Mouse (Mus musculus) right cerebral cortex, postnatal 10 days (tissue): ENCODE data around the gene H2-DMa.
A peak's percentile ranks its signal among the peaks of the same experiment; 100 is the strongest.

Source experiments
- DNase-seq, 2 experiments: peaks; one replicate each; pipeline ENCODE4 v3.0.0; 2021; ENCODE audit warnings: low spot score in 2 of 2

Gene H2-DMa

DNA sequence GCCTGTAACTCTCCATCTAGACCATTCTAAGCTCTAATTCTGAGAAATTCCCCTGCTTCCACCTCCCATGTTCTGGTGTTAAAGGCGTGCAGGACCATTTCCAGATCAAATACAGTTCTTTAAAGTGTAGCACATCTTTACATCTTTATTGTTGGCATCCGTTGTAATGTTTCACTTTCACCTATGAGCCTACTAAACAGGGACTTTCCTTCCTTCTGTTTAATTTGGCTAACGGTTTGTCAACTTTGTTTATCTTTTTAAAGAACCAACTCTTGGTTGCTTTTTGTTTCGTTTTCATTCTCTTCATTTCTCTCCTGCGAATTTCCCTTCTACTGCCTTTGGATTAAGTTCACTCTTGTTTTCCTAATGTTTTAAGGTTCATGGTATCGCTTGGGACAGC lies 16.5 kb upstream of the H2-DMa start:
- DNase-seq: no peak

DNA sequence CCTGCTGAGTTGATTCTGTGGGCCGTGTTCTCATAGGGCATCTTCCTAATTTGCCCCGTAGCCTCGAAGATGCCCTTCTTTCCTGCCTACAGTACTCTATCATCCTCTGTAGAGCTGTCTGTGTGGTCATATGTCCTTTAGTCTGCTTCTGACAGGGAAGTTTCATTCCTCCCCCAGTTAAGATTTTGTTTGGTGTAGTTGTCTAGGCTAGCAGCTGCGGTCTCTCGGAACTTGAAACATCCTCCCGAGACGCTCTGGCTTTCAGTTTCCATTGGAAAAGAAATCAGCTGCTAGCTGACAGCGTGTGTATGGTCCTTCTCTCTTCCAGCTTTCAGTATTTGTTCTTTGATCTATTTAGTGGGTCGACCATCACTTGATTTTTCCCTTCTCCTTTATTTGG lies 14.5 kb upstream of the H2-DMa start:
- no peak for DNase-seq

DNA sequence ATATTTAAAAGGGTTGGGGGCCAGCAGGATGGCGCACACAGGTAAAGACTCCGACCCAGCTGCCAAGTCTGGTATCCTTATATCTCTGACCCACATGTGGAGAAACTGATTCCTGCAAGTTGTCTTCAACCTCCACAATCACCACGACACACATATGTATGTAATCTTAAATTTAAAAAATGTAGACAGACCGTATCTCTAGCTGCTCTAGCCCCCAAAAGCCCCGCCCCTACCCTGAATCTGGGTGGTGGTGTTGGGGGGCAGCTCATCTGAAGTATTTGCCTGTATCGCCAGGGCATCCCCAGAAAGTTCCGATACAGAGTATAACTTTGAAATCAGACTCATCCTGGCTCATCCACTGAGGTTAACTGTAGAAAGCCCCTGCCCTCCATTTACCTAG lies 12.8 kb upstream of the H2-DMa start:
- DNase-seq: no peak

DNA sequence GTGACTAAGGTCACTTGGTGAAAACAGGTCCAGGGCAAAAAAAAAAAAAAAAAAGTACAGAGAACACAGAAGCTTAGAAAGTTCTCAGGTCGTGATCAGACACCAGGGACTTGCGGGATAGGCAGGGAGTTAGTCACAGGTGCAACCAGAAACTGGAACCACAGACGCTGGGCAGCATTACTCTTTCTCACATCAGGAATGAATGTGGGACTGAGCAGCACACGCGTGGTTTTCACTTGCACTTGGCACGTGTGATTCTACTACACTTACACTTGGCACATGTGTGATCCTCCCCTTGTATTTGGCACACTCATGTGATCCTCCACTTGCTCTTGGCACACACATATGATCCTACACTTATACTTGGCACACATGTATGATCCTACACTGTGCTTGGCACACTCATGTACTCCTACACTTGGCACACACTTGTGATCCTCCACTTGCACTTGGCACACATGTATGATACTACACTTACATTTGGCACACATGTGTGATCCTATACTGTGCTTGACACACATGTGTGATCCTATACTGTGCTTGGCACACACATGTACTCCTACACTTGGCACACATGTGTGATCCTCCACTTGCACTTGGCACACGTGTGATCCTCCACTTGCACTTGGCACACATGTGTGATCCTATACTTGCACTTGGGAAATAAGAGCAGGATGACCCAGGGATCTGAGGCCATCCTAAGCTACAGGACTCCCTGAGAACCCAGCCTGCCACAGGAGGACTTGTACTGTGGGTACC lies 12.1 kb upstream of the H2-DMa start:
- DNase-seq: no peak

DNA sequence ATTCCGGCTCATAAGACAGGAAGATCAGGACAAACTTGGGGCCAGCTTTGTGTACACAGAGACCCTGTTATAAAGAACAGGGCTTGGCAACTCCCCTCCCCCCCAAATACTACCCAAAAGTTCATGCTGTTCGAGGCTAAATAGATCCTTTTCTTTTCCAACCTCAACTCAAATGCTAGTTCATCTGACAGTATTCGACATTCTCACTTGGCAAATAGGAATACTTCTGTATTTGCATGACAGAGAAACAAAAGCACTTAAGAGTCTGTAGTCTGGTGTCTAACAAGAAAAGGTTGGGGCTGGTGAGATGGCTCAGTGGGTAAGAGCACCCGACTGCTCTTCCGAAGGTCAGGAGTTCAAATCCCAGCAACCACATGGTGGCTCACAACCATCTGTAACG lies 10.9 kb upstream of the H2-DMa start:
- no peak for DNase-seq

DNA sequence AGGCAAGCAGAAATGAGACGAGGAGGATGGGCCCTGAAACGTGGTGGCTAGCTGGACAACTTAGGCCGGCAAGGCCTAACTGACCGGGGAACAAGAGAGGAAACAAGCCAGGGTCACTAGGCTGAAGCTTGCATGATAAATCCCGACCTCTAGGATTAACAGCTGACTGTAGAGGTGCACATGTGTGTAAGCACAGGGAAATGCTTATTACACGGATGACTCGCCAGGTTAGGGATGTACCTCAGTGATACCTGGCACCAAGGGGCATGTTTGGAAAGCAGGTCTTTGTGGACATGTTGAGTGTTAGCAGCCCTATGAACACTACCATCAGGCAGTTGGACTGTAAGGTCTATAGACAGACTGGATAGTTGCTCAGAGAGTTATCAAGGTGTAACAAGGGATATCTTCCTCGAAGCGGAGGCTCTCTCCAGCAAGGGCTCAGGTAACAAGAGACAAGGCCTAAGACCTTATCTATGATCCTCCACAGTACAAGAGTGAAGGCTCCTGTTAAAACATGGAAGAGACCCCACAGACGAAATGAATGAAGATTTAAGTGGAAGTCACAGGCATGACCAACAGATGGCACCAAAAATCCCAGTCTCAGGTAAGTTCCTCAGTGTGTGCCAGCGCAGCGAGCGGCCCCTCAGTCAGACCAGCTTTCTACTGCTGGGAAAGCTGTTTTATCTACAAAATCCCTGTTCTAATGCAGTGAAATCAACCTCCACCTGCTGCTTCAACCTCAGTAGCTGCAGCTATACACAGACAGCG lies 10.1 kb upstream of the H2-DMa start:
- peak in 1 of 2 experiments; percentile 58 for DNase-seq

DNA sequence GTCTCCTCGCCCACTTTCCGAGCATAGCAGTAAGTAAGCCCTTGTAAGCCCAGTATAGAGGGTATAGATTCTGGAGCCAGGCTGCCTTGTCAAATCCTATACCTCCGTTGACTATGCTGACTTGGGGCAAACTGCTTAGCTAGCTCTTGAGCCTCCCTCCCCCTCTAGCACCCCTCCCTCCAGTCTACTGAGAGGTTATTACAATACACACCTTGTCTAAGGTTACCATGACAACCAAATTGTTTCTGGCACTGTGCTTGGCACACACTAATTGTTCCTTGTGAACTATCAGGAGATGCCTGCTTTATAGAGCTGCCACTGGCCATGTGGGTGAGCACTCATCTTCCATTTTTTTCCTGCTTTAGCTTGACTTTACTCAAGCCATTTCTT lies 9.5 kb upstream of the H2-DMa start:
- DNase-seq: no peak

DNA sequence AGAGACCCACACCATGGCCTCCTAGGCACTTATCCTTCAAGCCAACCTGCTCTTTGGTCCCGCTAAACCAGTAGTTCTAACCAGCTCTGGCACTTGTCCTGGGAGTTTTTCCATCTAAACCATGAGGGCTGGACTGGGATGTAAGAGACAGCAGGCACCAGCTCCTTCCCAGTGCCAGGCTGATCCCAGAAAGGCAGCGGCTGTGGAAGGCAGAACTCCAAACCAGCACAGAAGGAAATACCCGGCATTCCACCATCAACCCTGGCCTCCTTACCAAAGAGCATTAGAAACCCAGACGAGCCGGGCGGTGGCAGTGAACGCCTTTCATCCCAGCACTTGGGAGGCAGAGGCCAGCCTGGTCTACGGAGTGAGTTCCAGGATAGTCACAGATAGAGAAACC lies 9.0 kb upstream of the H2-DMa start:
- no peak for DNase-seq

DNA sequence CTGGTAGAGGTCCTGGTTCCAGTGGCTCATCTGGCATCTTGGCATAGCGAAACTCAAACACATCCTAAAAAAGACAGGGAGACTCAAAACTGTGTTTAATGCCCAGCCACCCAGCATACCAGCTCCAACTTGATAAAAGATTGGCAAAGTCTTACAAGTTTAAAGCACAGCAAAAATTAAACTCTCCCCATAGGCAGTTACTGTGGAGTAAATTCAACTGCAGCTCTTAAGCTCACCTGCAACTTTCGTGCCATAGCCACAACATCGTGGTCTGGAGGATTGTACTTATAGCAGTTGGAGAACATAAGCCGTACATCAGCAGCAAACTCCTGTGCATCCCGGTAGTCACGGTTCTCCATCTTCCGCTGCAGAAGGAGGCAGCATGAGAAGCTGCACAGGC lies 5.2 kb upstream of the H2-DMa start:
- no peak for DNase-seq

DNA sequence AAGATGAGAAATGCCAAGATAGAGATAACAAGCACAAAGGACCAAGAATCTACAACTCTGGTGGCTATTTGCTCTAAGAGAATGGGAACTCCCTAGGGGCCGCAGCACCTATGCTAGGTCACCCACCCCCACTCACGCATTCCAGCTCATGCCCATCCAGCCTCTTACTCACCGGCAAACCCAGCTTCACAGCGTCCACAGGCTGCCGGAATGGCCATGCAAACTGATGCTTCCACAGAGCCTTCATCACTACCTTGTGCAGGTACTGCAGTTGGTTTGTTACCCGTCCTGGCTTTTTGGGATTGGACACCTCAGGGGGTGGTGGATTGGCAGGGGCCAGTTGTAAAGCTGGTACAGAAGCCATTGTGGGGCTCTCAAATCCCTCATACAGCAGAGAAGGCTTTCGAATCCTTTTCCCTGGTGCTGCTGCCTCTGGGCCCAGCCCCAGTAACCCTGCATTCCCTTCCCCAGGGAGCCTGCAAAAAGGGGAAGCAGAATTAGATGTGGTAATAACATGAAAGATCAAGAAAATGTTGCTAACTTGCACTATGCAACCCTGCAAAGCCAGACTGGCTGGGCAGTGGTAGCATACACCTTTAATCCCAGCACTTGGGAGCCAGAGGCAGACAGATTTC lies 2.5 kb upstream of the H2-DMa start:
- no peak for DNase-seq

DNA sequence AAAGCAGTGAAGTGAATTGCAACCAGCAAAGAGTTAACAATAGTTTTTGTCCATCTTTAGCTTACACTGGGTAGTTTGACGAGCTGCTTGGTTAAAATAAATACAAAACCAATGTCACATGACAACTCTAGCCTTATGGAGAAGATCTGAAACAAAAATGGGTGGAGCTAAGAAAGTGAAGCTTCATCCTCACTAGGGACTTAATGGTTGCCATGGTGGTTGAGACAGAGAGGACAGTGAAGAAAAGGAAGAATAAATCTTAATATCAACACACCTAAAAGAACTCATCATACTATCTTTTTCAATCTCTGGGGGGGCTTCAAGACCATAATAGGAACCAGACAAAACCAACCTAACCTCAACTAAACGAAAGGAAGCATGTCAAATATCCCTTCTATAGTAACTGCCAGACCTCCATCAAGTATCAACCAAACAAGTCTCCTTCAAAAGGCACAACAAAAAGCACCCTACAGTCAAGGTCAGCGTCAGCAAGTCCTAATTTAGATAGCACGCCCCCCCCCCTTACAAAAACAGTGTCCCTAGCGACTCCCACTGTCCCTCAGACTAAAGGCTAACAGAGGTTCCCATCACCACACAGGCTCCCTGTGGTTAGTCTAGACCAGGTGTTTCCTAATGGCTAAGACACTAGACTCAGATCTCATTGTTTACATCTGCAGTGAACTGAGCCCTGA lies 1.8 kb upstream of the H2-DMa start:
- DNase-seq: no peak

DNA sequence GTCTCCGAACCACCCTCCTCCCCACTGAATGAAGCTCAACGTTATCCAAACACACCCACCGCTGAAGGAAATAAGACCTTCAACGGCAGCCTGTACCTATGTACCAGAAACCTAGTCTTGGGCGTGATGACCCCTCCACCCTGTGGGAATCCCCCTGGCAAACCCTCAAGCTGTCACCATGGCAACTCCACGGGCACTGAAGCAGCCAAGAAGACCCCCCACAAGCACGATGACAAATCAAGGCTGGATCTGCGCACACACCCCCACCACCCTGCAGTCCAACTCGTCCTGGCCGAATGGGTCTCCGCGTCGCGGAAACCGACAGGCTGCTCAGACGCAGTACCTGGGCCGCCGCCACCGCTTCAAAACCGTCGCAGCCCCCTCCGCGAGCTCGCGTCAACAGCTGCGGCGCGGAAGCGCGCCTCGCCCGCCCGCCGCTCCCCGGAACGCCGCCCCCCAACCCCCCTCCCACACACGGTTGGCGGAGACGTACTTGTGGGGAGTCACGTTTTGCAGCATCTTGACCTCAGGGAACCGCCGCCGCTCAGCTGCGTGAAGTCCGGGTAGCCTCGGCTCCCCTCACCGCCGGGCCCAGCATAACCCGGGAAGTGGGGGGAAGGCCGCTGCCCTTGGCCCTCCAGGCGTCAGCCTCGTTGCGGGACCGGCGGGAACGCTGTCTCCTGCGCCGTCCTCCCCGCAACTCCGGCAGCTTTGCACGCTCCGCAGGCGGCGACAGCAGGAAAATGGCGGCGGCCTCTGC lies 1.0 kb upstream of the H2-DMa start:
- DNase-seq: peak; percentile 67 to 72

DNA sequence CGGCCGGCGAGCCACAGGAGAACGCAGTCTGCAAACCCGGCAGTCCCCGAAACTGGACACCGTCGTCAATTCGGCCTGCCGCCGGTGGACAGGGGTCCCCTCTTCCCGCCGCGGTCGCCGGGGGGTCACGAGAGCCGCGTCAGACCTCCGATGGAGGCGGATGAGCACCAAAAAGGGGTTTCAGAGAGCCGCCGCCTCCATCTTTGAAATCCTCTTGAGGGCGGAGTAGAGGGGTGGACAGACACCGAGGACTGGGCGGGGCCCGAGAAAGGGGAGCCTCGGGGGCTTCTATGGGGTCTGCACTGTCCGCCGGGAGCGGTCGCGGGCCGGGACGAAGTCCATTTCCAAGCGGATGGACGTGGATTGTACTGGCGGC lies 480 bp upstream of the H2-DMa start:
- DNase-seq: no peak

DNA sequence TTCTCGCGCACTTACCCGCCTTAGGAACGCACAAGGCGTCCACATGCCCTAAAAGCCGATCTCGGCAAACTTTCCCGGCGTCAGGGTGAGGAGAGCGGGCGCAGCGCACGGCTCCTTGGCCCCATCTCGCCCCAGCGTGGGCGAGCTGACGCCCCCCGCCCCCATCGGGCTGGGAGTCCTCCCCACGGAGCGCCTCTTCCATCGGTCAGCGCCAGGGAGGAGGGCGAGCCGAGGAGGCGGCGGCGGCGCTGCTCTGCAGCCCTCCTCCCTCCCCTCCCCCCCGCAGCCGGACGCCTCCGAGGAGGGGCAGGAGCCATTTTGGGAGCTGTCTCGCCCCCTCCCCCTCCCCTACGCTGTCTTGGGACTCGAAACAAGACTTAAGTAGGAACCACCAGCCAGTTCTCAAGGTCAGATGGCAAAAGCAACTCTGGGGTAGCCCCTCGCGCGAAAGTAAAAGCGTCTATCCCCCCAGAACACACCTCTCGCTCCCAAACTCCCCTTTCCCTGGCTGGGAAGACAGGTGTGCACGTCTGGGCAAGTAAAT lies 911 bp downstream of the H2-DMa start:
- peak; percentile 95 for DNase-seq

DNA sequence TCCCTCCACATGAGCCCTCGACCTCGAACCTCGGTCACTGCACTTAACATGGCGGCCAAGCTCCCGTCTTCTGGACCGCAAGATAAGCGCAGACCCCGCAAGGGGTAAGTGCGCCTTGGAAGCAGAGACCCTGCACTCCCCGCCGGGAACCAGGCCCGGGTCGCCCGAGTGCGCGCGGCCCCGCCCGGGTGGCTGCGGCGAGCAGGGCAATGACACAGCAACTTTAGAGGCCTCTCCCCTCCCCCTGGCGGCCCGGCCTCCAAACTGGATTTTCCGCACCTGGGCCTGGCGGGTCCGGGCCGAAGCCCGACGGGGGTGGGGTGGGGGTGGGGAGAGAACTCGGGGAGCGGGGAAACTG lies 1.5 kb downstream of the H2-DMa start:
- peak; percentile 85 for DNase-seq

DNA sequence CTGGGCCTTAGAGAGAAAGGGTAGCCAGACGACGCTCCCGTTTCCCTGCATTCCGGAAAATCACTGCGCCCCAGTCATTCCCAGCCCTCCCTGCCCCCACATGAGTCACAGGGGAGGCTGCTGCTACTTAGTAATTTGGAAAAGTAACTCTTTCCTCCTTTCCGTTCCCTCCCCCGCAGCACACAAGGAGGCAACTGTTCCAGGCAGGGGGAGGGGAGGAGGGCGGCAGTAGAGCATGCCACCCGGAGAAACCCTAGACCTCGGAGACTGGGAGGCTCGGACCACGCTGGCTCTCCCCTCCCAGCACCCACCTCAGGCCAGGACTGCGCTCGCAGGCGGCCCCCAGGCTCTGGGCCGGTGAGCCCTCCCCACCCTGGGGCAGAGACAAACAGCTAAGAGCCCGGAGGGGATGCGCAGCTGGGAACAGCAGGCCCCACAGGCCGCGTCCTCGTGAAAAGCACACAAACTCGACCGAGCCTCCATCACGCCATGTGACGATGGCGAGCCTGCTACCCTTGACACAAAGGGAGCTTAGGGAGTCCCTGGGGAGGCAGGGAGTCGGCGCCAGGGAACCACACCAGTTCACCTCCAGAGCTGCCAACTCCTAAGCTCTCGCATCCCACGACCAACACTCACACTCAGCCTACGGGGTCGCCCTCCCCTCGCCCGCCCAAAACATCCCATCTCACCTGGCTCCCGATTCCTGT lies 2.0 kb downstream of the H2-DMa start:
- DNase-seq: peak; percentile 92 to 94

DNA sequence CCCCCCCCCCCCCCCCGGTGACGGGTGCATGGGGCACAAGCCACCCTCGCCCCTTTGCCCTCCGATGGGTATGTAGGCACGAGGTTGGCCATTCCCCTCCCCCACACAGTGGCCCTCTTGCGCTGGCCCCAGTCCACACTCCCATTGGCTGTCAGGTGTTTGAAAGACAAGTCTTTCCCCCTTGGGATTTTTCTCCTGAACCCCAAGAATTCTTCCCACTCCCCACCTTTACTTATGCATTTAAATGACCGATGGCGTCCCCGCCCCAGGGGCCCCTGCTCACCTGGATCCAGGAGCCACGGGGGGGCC lies 2.5 kb downstream of the H2-DMa start:
- peak; percentile 82 to 85 for DNase-seq

DNA sequence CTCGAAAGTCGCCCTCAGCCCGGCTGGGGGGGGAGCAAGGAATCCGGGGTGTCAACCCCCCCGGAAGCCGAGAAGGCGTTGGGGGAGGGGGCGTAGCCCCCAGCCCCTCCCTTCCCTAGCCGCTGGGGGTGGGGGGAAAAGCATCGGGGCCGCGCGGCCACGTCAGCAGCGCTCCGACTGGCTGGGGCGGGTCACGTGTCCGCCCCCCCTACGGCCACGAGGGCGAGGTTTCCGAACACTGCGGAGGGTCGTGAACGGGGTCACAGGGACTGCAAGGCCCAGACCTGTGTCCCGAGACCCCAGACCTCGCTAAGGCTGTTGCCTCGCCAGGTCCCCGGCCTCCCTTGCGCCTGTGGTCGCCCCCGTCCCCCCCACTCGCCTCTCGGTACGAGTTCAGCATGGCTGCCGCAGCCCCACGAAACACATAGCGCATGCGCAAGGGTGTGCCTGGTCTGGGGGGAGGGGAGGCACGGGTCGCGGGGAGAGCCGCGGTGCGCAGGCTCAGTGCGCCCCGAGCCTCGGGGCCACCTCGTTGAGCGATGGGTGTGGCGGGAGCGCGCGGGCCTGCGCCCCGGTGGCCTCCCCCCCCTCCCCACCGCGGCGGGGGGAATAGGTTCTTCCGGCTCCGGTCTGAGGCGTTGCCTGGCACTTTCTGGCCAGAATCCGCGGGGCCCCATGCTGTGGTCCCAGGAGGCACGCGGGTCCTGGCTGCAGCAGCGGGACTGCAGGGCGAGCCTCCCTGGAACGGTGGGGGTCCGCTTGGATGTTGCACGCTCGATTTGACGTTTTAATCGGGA lies 3.0 kb downstream of the H2-DMa start, which contains the start of gene Brd2:
Gene Brd2 (minus strand): TSS at position 447 of the 797 bp plus-strand sequence.
- DNase-seq: peak; percentile 96 to 98

DNA sequence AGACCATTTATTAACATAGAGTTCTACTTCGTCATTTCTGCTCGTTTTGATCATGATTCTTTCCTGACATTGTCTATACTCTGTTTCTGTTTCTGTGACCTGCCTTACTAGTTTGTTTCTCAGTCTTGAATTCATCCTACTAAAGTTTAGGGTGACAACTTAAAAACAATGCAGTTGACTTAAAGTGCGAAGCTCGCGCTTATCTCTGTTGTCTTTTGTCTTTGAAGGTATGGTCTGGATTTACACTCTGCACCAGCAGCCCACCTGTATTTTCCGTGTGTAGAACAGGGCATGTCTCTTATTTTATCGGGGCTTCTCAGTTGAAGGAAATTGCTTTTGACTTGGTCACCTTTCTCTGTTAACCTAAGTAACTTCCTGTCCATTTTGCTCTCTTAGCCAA lies 3.8 kb downstream of the H2-DMa start:
- DNase-seq: no peak

DNA sequence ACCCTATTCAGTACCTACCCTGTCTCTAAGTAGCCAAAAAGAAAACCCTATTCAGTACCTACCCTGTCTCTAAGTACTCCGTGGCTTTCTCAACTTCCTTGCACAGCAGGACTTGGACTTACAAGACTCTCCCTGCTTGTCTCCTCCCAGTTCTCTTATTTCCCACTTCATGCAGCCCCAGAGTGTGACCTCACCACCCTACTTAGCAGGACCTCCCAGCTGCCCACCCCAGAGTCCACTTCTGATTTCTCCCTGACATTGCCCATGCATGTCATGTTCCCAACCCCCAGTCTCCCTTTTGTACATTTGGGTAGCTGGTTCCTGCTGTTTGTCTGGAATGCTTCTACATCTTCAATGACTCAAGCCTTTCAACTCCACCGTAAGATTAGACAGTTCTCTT lies 4.2 kb downstream of the H2-DMa start:
- peak; percentile 45 to 50 for DNase-seq
